Mouse (Mus musculus): ENCODE results near the gene Tlcd2. TPM values are rescaled to one million over a fixed set of nuclear protein-coding genes. Genes with fewer than 3 reads are reported as not detected.

Gene Tlcd2
- polyA plus RNA-seq, 1 experiment from 2014 or later, result 17.7 TPM

DNA sequence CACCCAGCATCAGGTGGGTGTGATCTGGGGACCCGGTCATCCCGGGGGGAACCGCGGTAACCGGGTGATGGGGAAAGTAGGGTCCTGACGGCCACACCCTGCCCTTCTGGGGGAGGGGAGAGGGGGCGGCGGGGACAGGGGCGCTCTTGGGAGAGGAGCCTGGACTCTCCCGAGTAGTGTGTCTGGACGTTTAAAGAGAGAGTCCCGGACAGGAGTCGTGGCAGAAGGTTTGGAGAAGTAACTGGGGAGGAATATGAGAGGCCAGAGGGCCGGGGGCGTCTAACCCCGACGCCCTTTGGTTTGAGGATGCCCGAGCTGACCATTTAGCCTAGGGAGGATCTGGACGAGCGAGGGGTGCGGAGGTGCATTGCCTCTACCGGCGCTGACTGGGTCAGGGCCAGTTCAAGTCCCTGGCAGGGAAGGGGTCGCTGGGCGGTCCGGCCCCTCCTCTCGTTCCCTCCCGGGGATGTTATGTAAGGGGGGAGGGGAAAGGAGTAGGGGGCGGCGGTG is 283 bp downstream of the Tlcd2 start:
- Histone ChIP-seq H3K27me3 (replicated peaks) (no peaks in the 10 kb centered on the region), H3K4me3 (replicated peaks) (peak overlapping the region; percentile 65), H3K4me2 (replicated peaks) (peak overlapping the region; percentile 91), H3K27ac (peak overlapping the region; percentile 91), H3K36me3 (peaks cover 6% of the 10 kb centered on the region; the same call in 1 of the 2 replicates), H3K9ac (peak overlapping the region; percentile 49), H3K9me3 (no peaks in the 10 kb centered on the region), H3K4me1 (replicated peaks) (peaks cover 30% of the 10 kb centered on the region)
- peak; percentile 11; the same call in 1 of the 2 replicates for ATAC-seq
- WGBS, result under 1% methylated on average over 28 of the region's 30 CpGs

DNA sequence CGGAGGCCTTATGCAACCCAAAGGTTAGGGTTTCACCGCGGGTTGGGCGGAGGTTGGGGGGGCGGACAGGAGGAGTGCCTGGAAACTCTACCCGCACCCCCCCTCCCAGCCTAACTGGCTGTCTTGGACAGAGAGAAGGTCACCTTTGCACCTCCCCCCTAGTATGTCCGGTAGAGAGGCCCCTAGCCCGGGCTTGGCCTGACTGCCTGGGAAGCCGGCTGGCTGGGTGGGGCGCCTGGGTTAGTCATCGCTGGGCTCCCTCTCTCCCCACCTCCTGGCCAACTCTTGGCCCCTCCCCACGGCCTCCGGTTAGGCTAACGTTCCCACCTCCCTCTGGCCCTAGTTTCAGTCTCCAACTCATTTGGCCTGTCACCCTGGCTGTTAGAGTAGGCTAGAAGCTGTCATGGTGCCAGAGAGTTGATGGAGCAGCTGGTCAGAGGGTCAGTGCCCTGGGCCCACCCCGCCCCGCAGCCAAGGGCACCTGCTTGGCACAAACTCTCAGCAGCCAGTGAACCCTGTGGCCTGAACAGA is 803 bp downstream of the Tlcd2 start:
- peak overlapping the region; percentile 91 for H3K4me2 ChIP-seq (replicated peaks)
- H3K27me3 ChIP-seq (replicated peaks), result no peaks in the 10 kb centered on the region
- H3K36me3 ChIP-seq, result peaks cover 6% of the 10 kb centered on the region; the same call in 1 of the 2 replicates
- H3K9me3 ChIP-seq, result no peaks in the 10 kb centered on the region
- peaks cover 30% of the 10 kb centered on the region for H3K4me1 ChIP-seq (replicated peaks)
- H3K9ac ChIP-seq, result peak overlapping the region; percentile 49
- peak; percentile 43 for ATAC-seq
- peak overlapping the region; percentile 65 for H3K4me3 ChIP-seq (replicated peaks)
- 2% methylated on average over 15 of the region's 16 CpGs for WGBS
- H3K27ac ChIP-seq, result peak overlapping the region; percentile 91

DNA sequence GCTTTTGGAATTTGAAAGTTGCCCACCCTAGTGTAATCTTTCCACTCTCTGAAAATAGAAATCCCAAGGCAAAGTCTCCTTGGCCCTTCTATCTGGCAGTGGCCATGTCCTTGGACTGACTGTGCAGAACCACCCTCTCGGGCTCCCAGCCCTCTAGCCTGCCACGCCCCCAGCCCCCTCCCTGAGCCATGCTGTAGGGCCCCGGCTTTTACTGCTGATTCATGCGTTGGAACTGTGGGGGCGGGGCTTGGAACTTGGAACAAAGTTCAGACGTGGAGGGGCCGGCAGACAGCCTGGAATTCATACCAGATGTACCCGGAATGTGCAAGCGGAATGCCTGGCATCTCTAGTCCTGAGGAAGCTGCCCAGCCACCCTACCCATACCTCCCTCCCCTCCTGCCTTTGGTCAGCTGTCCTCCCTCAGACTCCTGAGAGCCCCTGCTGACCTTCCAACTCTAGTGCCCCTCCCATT is 1.4 kb downstream of the Tlcd2 start:
- H3K9ac ChIP-seq, result peak overlapping the region; percentile 49; the same call in 1 of the 2 replicates

DNA sequence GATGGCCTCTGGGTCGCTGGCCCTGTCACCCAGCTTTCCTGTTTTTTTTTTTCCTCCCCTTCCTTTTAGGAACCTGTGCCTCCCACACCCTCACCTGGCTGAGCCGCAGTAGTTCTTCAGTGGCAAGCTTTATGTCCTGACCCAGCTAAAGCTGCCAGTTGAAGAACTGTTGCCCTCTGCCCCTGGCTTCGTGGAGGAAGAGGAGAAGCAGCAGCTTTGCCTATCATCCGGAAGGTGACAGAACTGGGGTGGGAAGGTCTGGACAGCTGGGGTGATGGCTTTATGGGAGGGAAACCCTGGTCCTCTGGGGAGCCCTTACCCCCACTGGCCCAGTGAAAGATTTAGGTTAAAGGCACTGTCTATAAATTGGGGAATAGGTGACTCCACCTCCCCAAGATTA is 2.1 kb downstream of the Tlcd2 start:
- Histone ChIP-seq H3K9me3 (no peaks in the 10 kb centered on the region), H3K9ac (no peak overlapping the region)

More for the DNA sequence above, 1.4 kb downstream of the Tlcd2 start:
- 2% methylated on average over 9 of the region's 9 CpGs for WGBS
- peaks cover 6% of the 10 kb centered on the region; the same call in 1 of the 2 replicates for H3K36me3 ChIP-seq
- peak overlapping the region; percentile 91 for H3K27ac ChIP-seq
- no peaks in the 10 kb centered on the region for H3K27me3 ChIP-seq (replicated peaks)
- H3K4me1 ChIP-seq (replicated peaks), result peaks cover 34% of the 10 kb centered on the region
- peak overlapping the region; percentile 65 for H3K4me3 ChIP-seq (replicated peaks)
- no peaks in the 10 kb centered on the region for H3K9me3 ChIP-seq
- peak overlapping the region; percentile 91 for H3K4me2 ChIP-seq (replicated peaks)
- ATAC-seq, result peak; percentile 70

DNA sequence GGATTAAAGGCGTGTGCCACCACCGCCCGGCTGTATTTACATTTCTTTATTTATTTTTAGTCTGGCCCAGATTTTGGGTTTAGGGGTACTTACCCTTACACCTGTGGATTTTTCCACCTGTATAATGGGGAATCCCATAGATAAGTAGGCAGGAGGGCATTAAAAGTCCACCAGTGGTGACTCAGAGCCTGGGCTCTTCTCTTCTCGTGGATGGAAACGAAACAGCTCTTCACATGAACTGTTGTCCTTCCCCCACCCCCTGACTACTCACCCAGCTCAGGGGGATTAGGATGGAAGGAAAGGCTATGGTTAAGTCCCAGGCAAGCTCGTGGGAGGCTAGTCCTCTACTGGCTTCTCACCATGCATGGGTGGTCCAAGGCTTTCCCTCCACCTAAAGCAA is 2.9 kb downstream of the Tlcd2 start:
- no peak overlapping the region for H3K27ac ChIP-seq
- H3K4me3 ChIP-seq (replicated peaks), result no peak overlapping the region
- WGBS, result 83% methylated on average over 6 of the region's 6 CpGs
- H3K4me1 ChIP-seq (replicated peaks), result peaks cover 40% of the 10 kb centered on the region
- no peaks in the 10 kb centered on the region for H3K27me3 ChIP-seq (replicated peaks)
- H3K4me2 ChIP-seq (replicated peaks), result no peak overlapping the region
- H3K9ac ChIP-seq, result no peak overlapping the region
- no peak for ATAC-seq
- H3K36me3 ChIP-seq, result peaks cover 6% of the 10 kb centered on the region; the same call in 1 of the 2 replicates
- no peaks in the 10 kb centered on the region for H3K9me3 ChIP-seq

More for the DNA sequence above, 2.1 kb downstream of the Tlcd2 start:
- Histone ChIP-seq H3K4me1 (replicated peaks) (peaks cover 41% of the 10 kb centered on the region), H3K4me2 (replicated peaks) (peak overlapping the region; percentile 91), H3K27me3 (replicated peaks) (no peaks in the 10 kb centered on the region), H3K27ac (peak overlapping the region; percentile 41; the same call in 1 of the 2 replicates), H3K4me3 (replicated peaks) (no peak overlapping the region), H3K36me3 (peaks cover 6% of the 10 kb centered on the region; the same call in 1 of the 2 replicates)
- ATAC-seq, result no peak
- 57% methylated on average over 4 of the region's 4 CpGs for WGBS

DNA sequence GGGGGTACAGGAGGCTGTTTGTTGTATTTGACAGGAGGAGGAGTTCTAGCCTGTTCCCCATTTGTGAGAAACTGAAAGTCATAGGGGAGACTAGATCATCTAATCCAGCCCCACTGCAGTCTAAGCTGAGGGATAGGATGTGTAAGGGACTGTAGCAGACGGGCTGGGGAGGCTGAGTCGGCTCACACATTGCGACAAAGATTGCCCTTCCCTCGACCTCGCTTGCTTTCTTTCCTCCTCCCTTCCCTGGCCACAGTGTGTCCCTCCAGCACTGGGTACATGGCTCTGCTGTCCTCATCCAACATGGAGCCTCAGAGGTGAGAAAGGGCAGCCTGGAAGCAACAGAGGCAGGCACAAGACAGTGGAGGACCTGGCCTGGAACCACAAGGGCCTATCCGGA is 3.5 kb downstream of the Tlcd2 start:
- ATAC-seq, result no peak
- Histone ChIP-seq H3K27ac (no peak overlapping the region), H3K9me3 (no peaks in the 10 kb centered on the region), H3K4me3 (replicated peaks) (no peak overlapping the region), H3K27me3 (replicated peaks) (no peaks in the 10 kb centered on the region), H3K4me1 (replicated peaks) (peaks cover 34% of the 10 kb centered on the region), H3K9ac (no peak overlapping the region), H3K4me2 (replicated peaks) (no peak overlapping the region), H3K36me3 (peaks cover 6% of the 10 kb centered on the region; the same call in 1 of the 2 replicates)
- 88% methylated on average over 6 of the region's 6 CpGs for WGBS

DNA sequence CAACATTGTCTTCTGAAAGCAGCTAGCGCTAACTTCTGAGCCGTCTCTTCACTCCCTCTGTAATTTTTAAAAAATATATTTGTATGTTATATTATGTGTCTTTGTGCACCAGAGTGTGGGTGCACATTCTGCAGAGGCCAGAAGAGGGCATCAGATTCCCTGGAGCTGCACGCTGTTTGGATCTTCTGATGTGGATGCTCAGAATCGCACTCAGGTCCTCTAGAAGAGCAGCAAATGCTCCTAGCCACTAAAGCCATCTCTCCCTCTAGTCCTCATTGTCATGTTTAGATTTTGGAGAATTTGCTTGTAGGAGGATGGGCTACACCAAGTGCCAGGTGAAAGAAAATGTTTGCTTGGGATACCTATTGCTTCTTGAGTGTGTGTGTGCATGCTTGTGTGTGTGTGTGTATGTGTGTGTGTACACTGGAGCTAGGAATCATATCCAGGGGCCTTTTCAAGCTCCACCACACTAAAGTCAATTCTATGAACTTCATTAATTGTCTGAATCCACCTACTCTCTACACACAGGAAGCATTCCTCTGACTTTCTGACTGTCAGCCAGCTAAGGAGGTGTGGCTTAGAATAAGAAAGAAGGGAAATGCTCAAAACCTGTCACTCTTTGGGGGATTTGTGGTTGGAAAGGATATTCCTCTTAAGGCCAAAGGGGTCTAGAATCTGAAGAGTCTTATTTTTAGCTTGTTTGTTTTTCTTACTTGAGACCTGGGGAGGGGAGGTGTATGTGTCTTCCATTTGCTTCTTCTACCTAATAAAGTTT is 5.4 kb downstream of the Tlcd2 start:
- Histone ChIP-seq H3K4me3 (replicated peaks) (no peak overlapping the region), H3K9me3 (no peaks in the 10 kb centered on the region), H3K4me2 (replicated peaks) (no peak overlapping the region), H3K9ac (no peak overlapping the region), H3K27me3 (replicated peaks) (no peaks in the 10 kb centered on the region), H3K27ac (no peak overlapping the region), H3K4me1 (replicated peaks) (peaks cover 31% of the 10 kb centered on the region), H3K36me3 (peaks cover 6% of the 10 kb centered on the region; the same call in 1 of the 2 replicates)
- WGBS, result 97% methylated on average over 4 of the region's 4 CpGs
- ATAC-seq, result no peak

DNA sequence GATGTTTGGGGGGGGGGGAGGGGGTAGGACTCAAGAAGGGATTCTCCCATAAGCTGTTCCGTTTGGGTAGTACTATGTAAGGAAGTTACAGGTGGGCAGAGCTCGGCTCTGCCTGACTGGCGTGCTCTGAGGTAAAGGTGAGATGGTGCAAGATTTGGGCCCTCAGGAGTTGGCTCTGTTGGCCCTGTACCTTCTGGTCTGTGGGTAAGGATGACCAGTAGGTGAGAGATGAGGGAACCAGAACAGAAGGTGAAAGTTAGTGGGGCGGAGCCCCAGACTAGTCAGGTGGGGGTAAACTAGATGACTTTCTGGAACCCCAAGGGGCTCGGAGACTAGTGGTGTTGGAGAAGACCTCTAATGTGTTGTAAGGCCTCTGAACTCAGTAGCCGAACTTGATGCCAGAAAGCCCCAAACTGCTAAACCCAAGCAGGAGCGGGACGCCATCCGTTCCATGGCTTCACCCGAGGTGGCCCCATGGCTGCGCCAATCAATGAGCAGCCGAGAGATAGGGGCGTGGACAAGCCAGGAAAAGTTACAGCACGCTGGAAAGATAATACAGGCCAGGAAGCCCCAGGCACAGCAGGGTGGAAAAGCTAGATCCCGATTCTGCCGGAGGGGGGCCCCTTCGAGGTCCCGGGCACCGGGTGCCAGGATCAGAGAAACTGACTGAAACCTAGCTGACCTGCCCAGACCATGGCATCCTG is 6.1 kb downstream of the Tlcd2 start:
- peaks cover 6% of the 10 kb centered on the region; the same call in 1 of the 2 replicates for H3K36me3 ChIP-seq
- peaks cover 23% of the 10 kb centered on the region for H3K4me1 ChIP-seq (replicated peaks)
- H3K4me3 ChIP-seq (replicated peaks), result peak overlapping the region; percentile 52
- WGBS, result 18% methylated on average over 19 of the region's 19 CpGs
- H3K27ac ChIP-seq, result 0 out of 2 replicates have a peak overlapping the region, but pooled peaks have one; percentile 37
- H3K9me3 ChIP-seq, result no peaks in the 10 kb centered on the region
- peak overlapping the region; percentile 91 for H3K4me2 ChIP-seq (replicated peaks)
- ATAC-seq, result peak; percentile 81
- no peaks in the 10 kb centered on the region for H3K27me3 ChIP-seq (replicated peaks)
- H3K9ac ChIP-seq, result peak overlapping the region; percentile 73

DNA sequence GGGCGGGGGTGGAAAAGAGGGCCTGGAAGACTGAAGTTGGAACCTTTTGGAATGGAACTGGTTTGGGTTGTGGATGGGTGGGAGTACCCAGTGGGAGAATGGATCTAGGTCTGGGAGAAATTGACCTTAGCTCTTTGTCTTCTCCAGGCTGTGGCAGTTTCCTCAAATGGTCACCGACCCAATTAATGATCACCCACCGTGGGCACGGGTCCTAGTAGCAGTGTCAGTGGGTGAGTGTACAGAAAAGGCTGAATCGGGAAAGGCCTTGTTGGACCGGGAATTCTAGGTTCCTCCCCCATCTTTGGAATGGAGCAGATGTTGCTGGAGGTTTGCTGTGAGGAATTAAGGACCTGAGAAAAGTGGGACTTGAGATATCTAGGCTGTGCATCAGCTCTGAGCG is 6.9 kb downstream of the Tlcd2 start:
- H3K9ac ChIP-seq, result peak overlapping the region; percentile 73
- H3K27ac ChIP-seq, result no peak overlapping the region

DNA sequence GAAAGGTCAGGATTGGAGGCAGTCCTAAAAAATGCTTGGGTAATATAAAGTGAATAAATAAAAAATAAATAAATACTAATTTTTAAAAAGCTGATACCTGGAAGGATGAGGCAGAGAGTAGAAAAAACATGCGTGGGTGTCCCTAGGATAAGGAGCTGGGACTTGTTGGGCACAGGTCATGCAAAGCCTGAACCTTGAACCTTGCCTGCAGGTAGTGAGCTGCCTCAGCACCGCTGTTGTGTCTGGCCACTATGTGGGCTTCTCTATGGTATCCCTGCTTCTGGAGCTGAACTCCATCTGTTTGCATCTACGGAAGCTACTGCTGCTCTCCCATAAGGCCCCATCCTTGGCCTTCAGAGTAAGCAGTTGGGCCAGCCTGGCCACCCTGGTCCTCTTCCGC is 7.7 kb downstream of the Tlcd2 start:
- Histone ChIP-seq H3K9me3 (no peaks in the 10 kb centered on the region), H3K4me2 (replicated peaks) (no peak overlapping the region), H3K4me3 (replicated peaks) (no peak overlapping the region), H3K27ac (no peak overlapping the region), H3K9ac (no peak overlapping the region), H3K36me3 (peaks cover 6% of the 10 kb centered on the region; the same call in 1 of the 2 replicates), H3K4me1 (replicated peaks) (peaks cover 13% of the 10 kb centered on the region; the same call in 1 of the 2 replicates), H3K27me3 (replicated peaks) (no peaks in the 10 kb centered on the region)
- ATAC-seq, result no peak
- WGBS, result 83% methylated on average over 4 of the region's 4 CpGs

More for the DNA sequence above, 6.9 kb downstream of the Tlcd2 start:
- H3K4me1 ChIP-seq (replicated peaks), result peaks cover 17% of the 10 kb centered on the region
- WGBS, result 58% methylated on average over 7 of the region's 7 CpGs
- no peak; the same call in 1 of the 2 replicates for ATAC-seq
- no peaks in the 10 kb centered on the region for H3K9me3 ChIP-seq
- H3K27me3 ChIP-seq (replicated peaks), result no peaks in the 10 kb centered on the region
- peaks cover 6% of the 10 kb centered on the region; the same call in 1 of the 2 replicates for H3K36me3 ChIP-seq
- peak overlapping the region; percentile 91 for H3K4me2 ChIP-seq (replicated peaks)
- H3K4me3 ChIP-seq (replicated peaks), result peak overlapping the region; percentile 52

DNA sequence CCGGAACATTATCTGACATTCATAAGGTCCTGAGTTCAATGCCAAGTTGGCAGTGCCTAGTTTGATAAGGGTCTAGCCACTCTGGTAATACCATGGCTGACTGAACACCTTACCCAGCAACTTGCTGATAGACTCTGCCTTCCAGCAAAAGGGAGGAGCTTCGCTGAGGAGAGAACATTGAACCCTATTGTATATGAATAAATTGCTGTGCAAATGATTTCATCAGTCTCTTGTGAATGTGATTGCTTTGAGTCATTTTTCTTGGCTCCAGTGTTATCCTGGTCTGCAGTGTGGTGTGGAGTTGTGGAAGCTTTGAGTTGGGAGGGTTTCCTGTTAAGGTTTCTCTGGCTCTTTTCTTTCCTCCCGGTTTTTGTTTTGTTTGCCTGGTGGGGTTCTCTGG is 9.2 kb downstream of the Tlcd2 start:
- no peak overlapping the region for H3K4me3 ChIP-seq (replicated peaks)
- no peak overlapping the region for H3K27ac ChIP-seq
- H3K4me2 ChIP-seq (replicated peaks), result no peak overlapping the region
- 0 out of 2 replicates have a peak, but pooled peaks have one; percentile 24 for ATAC-seq
- H3K4me1 ChIP-seq (replicated peaks), result peaks cover 13% of the 10 kb centered on the region; the same call in 1 of the 2 replicates
- no peaks in the 10 kb centered on the region for H3K27me3 ChIP-seq (replicated peaks)
- no peak overlapping the region for H3K9ac ChIP-seq
- H3K9me3 ChIP-seq, result no peaks in the 10 kb centered on the region
- 73% methylated on average over 3 of the region's 3 CpGs for WGBS
- no peaks in the 10 kb centered on the region for H3K36me3 ChIP-seq

Data from intestine, embryonic 15.5 days (tissue).